Mouse (Mus musculus): ENCODE data around the gene Snap25.

GRCm38 (mm10) chr2:136703376-136703775 is 9.9 kb upstream of the Snap25 start:
- TF ChIP-seq EP300 (IDR thresholded peaks at IDR 0.05; ENCODE audit: low read depth): no peak
- no peak for TF ChIP-seq CTCF (IDR thresholded peaks at IDR 0.05; ENCODE audit: low read depth)

All from heart, postnatal 0 days (tissue).